Mouse (Mus musculus) hindbrain, embryonic 11.5 days (tissue): ENCODE data around the gene Foxred1. TPM values are rescaled to one million over a fixed set of nuclear protein-coding genes. Genes with fewer than 3 reads are reported as not detected.

Experiments used
- ATAC-seq: fragments of 200-750 bp; cut with Nextera tagmentation; 2 replicates; pipeline ENCODE4 v1.8.0; 2017; ENCODE audit warnings: mild to moderate bottlenecking, moderate TSS enrichment, moderate library complexity; ENCODE audit not compliant: low FRiP score
- DNase-seq: peaks from one replicate; pipeline ENCODE4 v3.0.0-alpha.2; 2015; ENCODE audit warnings: low spot score
- H3K27ac ChIP-seq: fragments of 300-500 bp; sonication (generic); 2 replicates; pipeline ENCODE4 v1.5.1; 2014; ENCODE audit warnings: mild to moderate bottlenecking, low read depth, low read length
- H3K27me3 ChIP-seq: fragments of 300-500 bp; sonication (generic); 2 replicates; pipeline ENCODE4 v1.6.1; 2014; ENCODE audit warnings: mild to moderate bottlenecking, low read length, moderate library complexity, mixed read lengths; ENCODE audit not compliant: control insufficient read depth, insufficient read depth
- H3K36me3 ChIP-seq: fragments of 300-500 bp; sonication (generic); 2 replicates; pipeline ENCODE4 v1.6.1; 2014; ENCODE audit warnings: mild to moderate bottlenecking, low read length, moderate library complexity, mixed read lengths; ENCODE audit not compliant: control insufficient read depth, insufficient read depth
- H3K4me1 ChIP-seq: fragments of 300-500 bp; sonication (generic); replicated peaks from 2 replicates; pipeline ENCODE4 v1.6.1; 2014; ENCODE audit warnings: low read length, mixed read lengths; ENCODE audit not compliant: control insufficient read depth, insufficient read depth
- H3K4me2 ChIP-seq: fragments of 300-500 bp; sonication (generic); replicated peaks from 2 replicates; pipeline ENCODE4 v1.6.1; 2014; ENCODE audit warnings: mild to moderate bottlenecking, low read depth, low read length
- H3K4me3 ChIP-seq: fragments of 300-500 bp; sonication (generic); 2 replicates; pipeline ENCODE4 v1.5.1; 2014; ENCODE audit warnings: low read depth, low read length
- H3K9ac ChIP-seq: fragments of 300-500 bp; sonication (generic); 2 replicates; pipeline ENCODE4 v1.6.1; 2014; ENCODE audit warnings: low read depth, low read length
- H3K9me3 ChIP-seq: fragments of 300-500 bp; sonication (generic); 2 replicates; pipeline ENCODE4 v1.6.1; 2016; ENCODE audit warnings: low read length; ENCODE audit not compliant: control insufficient read depth
- WGBS: fragments of 180-500 bp; shearing (Covaris S2); extraction: QIAGEN DNeasy Blood & Tissue Kit; methylation state at CpG from one replicate; pipeline ENCODE4 v1.1.7; 2014; 5-methylcytosine and 5-hydroxymethylcytosine counted together
- polyA plus RNA-seq: library from polyadenylated mRNA; unstranded; fragments of >200 nt; fragmentation: Nextera tagmentation; extraction: Ambion mirVana; gene quantifications from 2 replicates; pipeline ENCODE4 v1.2.1, GENCODE M21; 2014

Foxred1 gene
- polyA plus RNA-seq = 30.7 and 33.7 TPM in 2 replicates

- Histone ChIP-seq H3K9ac (peak within 1 kb of the TSS; percentile 85), H3K4me1 (no peaks in the 10 kb centered on the region; the same call in 1 of the 2 replicates), H3K9me3 (no peaks in the 10 kb centered on the region), H3K27me3 (no peaks in the 10 kb centered on the region), H3K4me3 (peak within 1 kb of the TSS; percentile 79), H3K4me2 (peak within 1 kb of the TSS; percentile 69), H3K27ac (peak within 1 kb of the TSS; percentile 64), H3K36me3 (peaks cover 5% of the 10 kb centered on the region)
- ATAC-seq (peak; percentile 100), DNase-seq (peak; percentile 99)
- under 1% methylated on average over 64 of the region's 72 CpGs for WGBS
Measured at GRCm38 (mm10) chr9:35210542-35211474, at the start of gene Foxred1. Gene Foxred1, minus strand, starts transcription at chr9:35211055.

- WGBS = 92% methylated on average over 7 of the region's 7 CpGs
- Histone ChIP-seq H3K9me3 (no peaks in the 10 kb centered on the region), H3K36me3 (no peaks in the 10 kb centered on the region), H3K27ac (no peak overlapping the region), H3K4me1 (no peaks in the 10 kb centered on the region), H3K4me2 (no peak overlapping the region), H3K27me3 (no peaks in the 10 kb centered on the region), H3K4me3 (no peak overlapping the region), H3K9ac (no peak overlapping the region)
- no peak for DNase-seq
- no peak for ATAC-seq
Measured at GRCm38 (mm10) chr9:35257365-35257764, 46.5 kb upstream of the Foxred1 start.

- ATAC-seq (no peak), DNase-seq (no peak)
- H3K4me3 ChIP-seq = no peak overlapping the region
- no peaks in the 10 kb centered on the region for H3K4me1 ChIP-seq
- no peak overlapping the region for H3K27ac ChIP-seq
- no peak overlapping the region for H3K9ac ChIP-seq
- H3K36me3 ChIP-seq = no peaks in the 10 kb centered on the region
- H3K4me2 ChIP-seq = no peak overlapping the region
- no peaks in the 10 kb centered on the region for H3K9me3 ChIP-seq
- no peaks in the 10 kb centered on the region for H3K27me3 ChIP-seq
Measured at GRCm38 (mm10) chr9:35249476-35249875, 38.6 kb upstream of the Foxred1 start.

GRCm38 (mm10) chr9:35247405-35247804 is 36.5 kb upstream of the Foxred1 start:
- 97% methylated on average over 2 of the region's 2 CpGs for WGBS
- Histone ChIP-seq H3K27ac (no peak overlapping the region), H3K9ac (no peak overlapping the region), H3K27me3 (no peaks in the 10 kb centered on the region), H3K9me3 (no peaks in the 10 kb centered on the region), H3K4me3 (no peak overlapping the region), H3K4me1 (no peaks in the 10 kb centered on the region), H3K36me3 (no peaks in the 10 kb centered on the region), H3K4me2 (no peak overlapping the region)
- DNase-seq (no peak), ATAC-seq (no peak)

- no peak overlapping the region for H3K4me3 ChIP-seq
- no peak overlapping the region for H3K27ac ChIP-seq
- H3K4me2 ChIP-seq = no peak overlapping the region
- H3K9ac ChIP-seq = no peak overlapping the region
- WGBS = 70% methylated on average over 1 of the region's 1 CpGs
- no peaks in the 10 kb centered on the region for H3K36me3 ChIP-seq
- no peak for DNase-seq
- H3K27me3 ChIP-seq = no peaks in the 10 kb centered on the region
- no peak for ATAC-seq
- H3K9me3 ChIP-seq = no peaks in the 10 kb centered on the region
- H3K4me1 ChIP-seq = no peaks in the 10 kb centered on the region
Measured at GRCm38 (mm10) chr9:35239734-35240133, 28.9 kb upstream of the Foxred1 start.

GRCm38 (mm10) chr9:35238915-35239571 is 28.2 kb upstream of the Foxred1 start:
- H3K9ac ChIP-seq = no peak overlapping the region

GRCm38 (mm10) chr9:35238371-35238770 is 27.5 kb upstream of the Foxred1 start:
- no peaks in the 10 kb centered on the region for H3K4me1 ChIP-seq
- WGBS = 91% methylated on average over 1 of the region's 1 CpGs
- H3K27ac ChIP-seq = no peak overlapping the region
- no peak for DNase-seq
- H3K36me3 ChIP-seq = no peaks in the 10 kb centered on the region
- H3K27me3 ChIP-seq = no peaks in the 10 kb centered on the region
- H3K9ac ChIP-seq = no peak overlapping the region
- H3K9me3 ChIP-seq = no peaks in the 10 kb centered on the region
- H3K4me2 ChIP-seq = no peak overlapping the region
- ATAC-seq = no peak
- no peak overlapping the region for H3K4me3 ChIP-seq

More at GRCm38 (mm10) chr9:35238915-35239571, 28.2 kb upstream of the Foxred1 start:
- H3K27ac ChIP-seq = no peak overlapping the region
- H3K4me3 ChIP-seq = no peak overlapping the region
- no peaks in the 10 kb centered on the region for H3K4me1 ChIP-seq
- H3K36me3 ChIP-seq = no peaks in the 10 kb centered on the region
- ATAC-seq (no peak), DNase-seq (no peak)
- no peaks in the 10 kb centered on the region for H3K27me3 ChIP-seq
- H3K4me2 ChIP-seq = no peak overlapping the region
- 77% methylated on average over 6 of the region's 6 CpGs for WGBS
- no peaks in the 10 kb centered on the region for H3K9me3 ChIP-seq

GRCm38 (mm10) chr9:35235996-35236395 is 25.1 kb upstream of the Foxred1 start:
- Histone ChIP-seq H3K4me2 (no peak overlapping the region), H3K4me1 (no peaks in the 10 kb centered on the region), H3K36me3 (no peaks in the 10 kb centered on the region), H3K4me3 (no peak overlapping the region), H3K27ac (no peak overlapping the region), H3K9ac (no peak overlapping the region), H3K9me3 (no peaks in the 10 kb centered on the region), H3K27me3 (no peaks in the 10 kb centered on the region)
- no peak for DNase-seq
- no peak for ATAC-seq
- WGBS = 51% methylated on average over 3 of the region's 3 CpGs
